Mouse (Mus musculus) spleen, adult 2 months (tissue): ENCODE measurements at regions not wholly inside any gene's neighbourhood (a gene's known extent, or its start where the extent isn't known, plus 50 kb on each side); places are given as distances from the start of the nearest gene placed in this dataset.

Experiments used
- CTCF ChIP-seq: fragments of 200-500 bp; IDR thresholded peaks from 2 replicates; pipeline ENCODE4 v1.5.1; 2011; ENCODE audit warnings: mild to moderate bottlenecking, inconsistent platforms; ENCODE audit not compliant: insufficient read depth, insufficient read length, insufficient replicate concordance; ENCODE audit errors: extremely low read depth
- POLR2A ChIP-seq: fragments of 200-500 bp; IDR thresholded peaks from 2 replicates; pipeline ENCODE4 v1.6.1; 2011; ENCODE audit warnings: low read depth, low read length, inconsistent platforms

DNA sequence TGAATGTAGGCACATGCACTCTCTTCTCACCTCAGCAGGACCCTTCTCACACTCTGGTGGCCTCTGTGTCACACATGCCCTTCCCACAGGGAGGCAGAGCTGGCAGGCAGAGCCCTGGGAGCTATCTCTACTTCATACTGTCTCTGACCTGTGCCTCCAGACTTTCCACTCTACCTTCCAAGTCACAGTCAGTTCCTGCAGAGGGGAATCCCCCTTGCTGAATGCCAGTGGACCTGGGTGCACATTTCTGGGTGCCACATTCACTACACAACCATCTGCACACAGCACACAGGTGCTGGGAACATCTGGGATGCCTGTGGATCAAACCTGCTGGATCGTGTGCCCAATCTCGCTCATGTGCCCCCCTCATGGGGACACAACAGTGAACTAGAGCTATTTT, 138.9 kb upstream of the 1700056E22Rik start:
- no peak for TF ChIP-seq CTCF
- TF ChIP-seq POLR2A = no peak
